Mouse (Mus musculus): ENCODE results near the gene Spon1. TPM values are rescaled to one million over a fixed set of nuclear protein-coding genes. Genes with fewer than 3 reads are reported as not detected.

The Spon1 gene
- polyA plus RNA-seq, 1 experiment from 2014 or later: 79.7 TPM

- WGBS: 80% methylated on average over 21 of the region's 21 CpGs
- Histone ChIP-seq H3K27ac (replicated peaks in 1 of 2; ENCODE audit: control insufficient read depth in 1 of 2, insufficient read depth in 1 of 2, low read depth in 2 of 2, low read length in 2 of 2) (no peak overlapping the region), H3K4me3 (ENCODE audit: control insufficient read depth in 1 of 2, insufficient read depth in 1 of 2, low read depth in 1 of 2, low read length in 2 of 2) (no peak overlapping the region), H3K9me3 (ENCODE audit: control insufficient read depth, low read length) (no peaks in the 10 kb centered on the region), H3K4me1 (ENCODE audit: control insufficient read depth in 2 of 2, insufficient read depth in 2 of 2, low read length in 2 of 2) (peaks cover 11 to 21% of the 10 kb centered on the region in 2 experiments), H3K9ac (ENCODE audit: low read length) (no peak overlapping the region), H3K27me3 (ENCODE audit: control insufficient read depth, insufficient read depth, low read length) (no peaks in the 10 kb centered on the region), H3K4me2 (ENCODE audit: low read length) (no peak overlapping the region), H3K36me3 (ENCODE audit: control insufficient read depth, insufficient read depth, low read length) (no peaks in the 10 kb centered on the region)
- ATAC-seq (ENCODE audit: insufficient number of reproducible peaks, insufficient read depth, low FRiP score, low read depth): no peak
These were observed 316.0 kb downstream of the Spon1 start for GRCm38 (mm10) chr7:114081633-114082420.

GRCm38 (mm10) chr7:114083088-114083487, 317.3 kb downstream of the Spon1 start:
- H3K4me2 ChIP-seq (ENCODE audit: low read length): no peak overlapping the region
- no peaks in the 10 kb centered on the region for H3K36me3 ChIP-seq (ENCODE audit: control insufficient read depth, insufficient read depth, low read length)
- H3K27ac ChIP-seq (replicated peaks in 1 of 2; ENCODE audit: control insufficient read depth in 1 of 2, insufficient read depth in 1 of 2, low read depth in 2 of 2, low read length in 2 of 2): no peak overlapping the region
- H3K9me3 ChIP-seq (ENCODE audit: control insufficient read depth, low read length): no peaks in the 10 kb centered on the region
- no peak overlapping the region for H3K4me3 ChIP-seq (ENCODE audit: control insufficient read depth in 1 of 2, insufficient read depth in 1 of 2, low read depth in 1 of 2, low read length in 2 of 2)
- 86% methylated on average over 1 of the region's 2 CpGs for WGBS
- ATAC-seq (ENCODE audit: insufficient number of reproducible peaks, insufficient read depth, low FRiP score, low read depth): no peak
- no peaks in the 10 kb centered on the region for H3K27me3 ChIP-seq (ENCODE audit: control insufficient read depth, insufficient read depth, low read length)
- H3K9ac ChIP-seq (ENCODE audit: low read length): no peak overlapping the region
- peaks cover 16 to 32% of the 10 kb centered on the region in 2 experiments for H3K4me1 ChIP-seq (ENCODE audit: control insufficient read depth in 2 of 2, insufficient read depth in 2 of 2, low read length in 2 of 2)

GRCm38 (mm10) chr7:114083760-114084159, 318.0 kb downstream of the Spon1 start:
- Histone ChIP-seq H3K9me3 (ENCODE audit: control insufficient read depth, low read length) (no peaks in the 10 kb centered on the region), H3K4me3 (ENCODE audit: control insufficient read depth in 1 of 2, insufficient read depth in 1 of 2, low read depth in 1 of 2, low read length in 2 of 2) (no peak overlapping the region), H3K36me3 (ENCODE audit: control insufficient read depth, insufficient read depth, low read length) (no peaks in the 10 kb centered on the region), H3K4me2 (ENCODE audit: low read length) (no peak overlapping the region), H3K27me3 (ENCODE audit: control insufficient read depth, insufficient read depth, low read length) (no peaks in the 10 kb centered on the region), H3K9ac (ENCODE audit: low read length) (no peak overlapping the region), H3K4me1 (ENCODE audit: control insufficient read depth in 2 of 2, insufficient read depth in 2 of 2, low read length in 2 of 2) (peaks cover 17 to 37% of the 10 kb centered on the region in 2 experiments), H3K27ac (replicated peaks in 1 of 2; ENCODE audit: control insufficient read depth in 1 of 2, insufficient read depth in 1 of 2, low read depth in 2 of 2, low read length in 2 of 2) (no peak overlapping the region)
- WGBS: 66% methylated on average over 3 of the region's 3 CpGs
- no peak for ATAC-seq (ENCODE audit: insufficient number of reproducible peaks, insufficient read depth, low FRiP score, low read depth)

- peaks cover 26 to 49% of the 10 kb centered on the region in 2 experiments for H3K4me1 ChIP-seq (ENCODE audit: control insufficient read depth in 2 of 2, insufficient read depth in 2 of 2, low read length in 2 of 2)
- H3K9ac ChIP-seq (ENCODE audit: low read length): no peak overlapping the region
- H3K4me3 ChIP-seq (ENCODE audit: control insufficient read depth in 1 of 2, insufficient read depth in 1 of 2, low read depth in 1 of 2, low read length in 2 of 2): no peak overlapping the region
- no peaks in the 10 kb centered on the region for H3K27me3 ChIP-seq (ENCODE audit: control insufficient read depth, insufficient read depth, low read length)
- ATAC-seq (ENCODE audit: insufficient number of reproducible peaks, insufficient read depth, low FRiP score, low read depth): no peak
- no peak overlapping the region for H3K27ac ChIP-seq (replicated peaks in 1 of 2; ENCODE audit: control insufficient read depth in 1 of 2, insufficient read depth in 1 of 2, low read depth in 2 of 2, low read length in 2 of 2)
- H3K36me3 ChIP-seq (ENCODE audit: control insufficient read depth, insufficient read depth, low read length): no peaks in the 10 kb centered on the region
- 61% methylated on average over 6 of the region's 6 CpGs for WGBS
- no peak overlapping the region for H3K4me2 ChIP-seq (ENCODE audit: low read length)
- H3K9me3 ChIP-seq (ENCODE audit: control insufficient read depth, low read length): no peaks in the 10 kb centered on the region
These were observed 320.4 kb downstream of the Spon1 start for GRCm38 (mm10) chr7:114086021-114086710.

- H3K4me1 ChIP-seq (ENCODE audit: control insufficient read depth in 2 of 2, insufficient read depth in 2 of 2, low read length in 2 of 2): peaks cover 30 to 59% of the 10 kb centered on the region in 2 experiments
- no peak overlapping the region for H3K9ac ChIP-seq (ENCODE audit: low read length)
- no peak overlapping the region for H3K4me2 ChIP-seq (ENCODE audit: low read length)
- no peaks in the 10 kb centered on the region for H3K9me3 ChIP-seq (ENCODE audit: control insufficient read depth, low read length)
- H3K27me3 ChIP-seq (ENCODE audit: control insufficient read depth, insufficient read depth, low read length): no peaks in the 10 kb centered on the region
- H3K36me3 ChIP-seq (ENCODE audit: control insufficient read depth, insufficient read depth, low read length): no peaks in the 10 kb centered on the region
- ATAC-seq (ENCODE audit: insufficient number of reproducible peaks, insufficient read depth, low FRiP score, low read depth): no peak
- 36% methylated on average over 6 of the region's 6 CpGs for WGBS
- H3K4me3 ChIP-seq (ENCODE audit: control insufficient read depth in 1 of 2, insufficient read depth in 1 of 2, low read depth in 1 of 2, low read length in 2 of 2): no peak overlapping the region
- no peak overlapping the region for H3K27ac ChIP-seq (replicated peaks in 1 of 2; ENCODE audit: control insufficient read depth in 1 of 2, insufficient read depth in 1 of 2, low read depth in 2 of 2, low read length in 2 of 2)
These were observed 321.5 kb downstream of the Spon1 start for GRCm38 (mm10) chr7:114087341-114087740.

GRCm38 (mm10) chr7:114087986-114088385, 322.2 kb downstream of the Spon1 start:
- Histone ChIP-seq H3K4me2 (ENCODE audit: low read length) (0 out of 2 replicates have a peak overlapping the region, but pooled peaks have one; percentile 21), H3K4me3 (ENCODE audit: control insufficient read depth in 1 of 2, insufficient read depth in 1 of 2, low read depth in 1 of 2, low read length in 2 of 2) (no peak overlapping the region), H3K27ac (replicated peaks in 1 of 2; ENCODE audit: control insufficient read depth in 1 of 2, insufficient read depth in 1 of 2, low read depth in 2 of 2, low read length in 2 of 2) (peak overlapping the region in 1 of 2 experiments; percentile 1; a peak in 1 of 4 replicates), H3K36me3 (ENCODE audit: control insufficient read depth, insufficient read depth, low read length) (no peaks in the 10 kb centered on the region), H3K9ac (ENCODE audit: low read length) (peak overlapping the region; percentile 8; the same call in 1 of the 2 replicates), H3K9me3 (ENCODE audit: control insufficient read depth, low read length) (no peaks in the 10 kb centered on the region), H3K27me3 (ENCODE audit: control insufficient read depth, insufficient read depth, low read length) (no peaks in the 10 kb centered on the region), H3K4me1 (ENCODE audit: control insufficient read depth in 2 of 2, insufficient read depth in 2 of 2, low read length in 2 of 2) (peaks cover 27 to 56% of the 10 kb centered on the region in 2 experiments)
- ATAC-seq (ENCODE audit: insufficient number of reproducible peaks, insufficient read depth, low FRiP score, low read depth): no peak
- 41% methylated on average over 11 of the region's 11 CpGs for WGBS

- 31% methylated on average over 5 of the region's 5 CpGs for WGBS
- H3K4me1 ChIP-seq (ENCODE audit: control insufficient read depth in 2 of 2, insufficient read depth in 2 of 2, low read length in 2 of 2): peaks cover 27 to 63% of the 10 kb centered on the region in 2 experiments
- no peak for ATAC-seq (ENCODE audit: insufficient number of reproducible peaks, insufficient read depth, low FRiP score, low read depth)
- H3K36me3 ChIP-seq (ENCODE audit: control insufficient read depth, insufficient read depth, low read length): no peaks in the 10 kb centered on the region
- H3K4me2 ChIP-seq (ENCODE audit: low read length): no peak overlapping the region
- no peaks in the 10 kb centered on the region for H3K9me3 ChIP-seq (ENCODE audit: control insufficient read depth, low read length)
- H3K4me3 ChIP-seq (ENCODE audit: control insufficient read depth in 1 of 2, insufficient read depth in 1 of 2, low read depth in 1 of 2, low read length in 2 of 2): no peak overlapping the region
- no peaks in the 10 kb centered on the region for H3K27me3 ChIP-seq (ENCODE audit: control insufficient read depth, insufficient read depth, low read length)
- no peak overlapping the region for H3K9ac ChIP-seq (ENCODE audit: low read length)
- peak overlapping the region in 1 of 2 experiments; percentile 1; a peak in 3 of 4 replicates for H3K27ac ChIP-seq (replicated peaks in 1 of 2; ENCODE audit: control insufficient read depth in 1 of 2, insufficient read depth in 1 of 2, low read depth in 2 of 2, low read length in 2 of 2)
These were observed 323.1 kb downstream of the Spon1 start for GRCm38 (mm10) chr7:114088918-114089317.

Measured in heart, embryonic 14.5 days (tissue).